Mouse (Mus musculus): Measurements from ENCODE around the gene Ica1.

- no peak for TF ChIP-seq CTCF (IDR thresholded peaks at IDR 0.05; ENCODE audit: borderline replicate concordance, extremely low read depth, insufficient read depth, insufficient read length)
- no peak for TF ChIP-seq POLR2A (IDR thresholded peaks at IDR 0.05; ENCODE audit: borderline replicate concordance, extremely low read depth, insufficient read depth, insufficient read length, poor library complexity, severe bottlenecking)
Observed at GRCm38 (mm10) chr6:8660076-8660475, 118.2 kb downstream of the Ica1 start.

Data from brain, embryonic 14.5 days (tissue).